In the genomic region with DNA sequence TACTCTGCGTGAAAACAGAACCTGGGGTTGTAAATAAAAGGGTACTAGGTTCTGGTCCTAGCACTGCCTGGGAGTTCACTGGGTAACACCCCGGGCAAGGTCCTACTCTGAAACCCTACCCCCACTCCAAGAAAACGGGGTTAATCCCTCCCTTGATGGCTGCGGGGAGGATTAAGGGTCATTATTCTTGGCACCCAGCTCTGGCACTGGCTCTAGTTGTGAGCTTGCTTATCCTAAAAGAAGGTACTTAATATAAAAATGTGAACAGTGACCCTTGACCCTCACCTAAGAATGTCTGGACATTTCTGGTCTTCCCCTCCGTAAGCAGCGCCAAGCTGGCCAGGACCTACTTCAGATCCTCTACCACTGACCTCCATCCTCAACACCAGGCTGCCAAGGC, we compare ENCODE assay signal across 21 mouse cellular contexts. TPM values are rescaled to one million over a fixed set of nuclear protein-coding genes. Genes with fewer than 3 reads are reported as not detected.
DNase-seq lines count a peak whose midpoint lies in the region; ATAC-seq lines count a peak whose summit lies in the region.
"Had no signal": no experiment of that assay in that cellular context is flagged by ENCODE, and none has a peak within 500 bp of the region (broad histone marks: within the 10 kb centered on the region; RNA-seq: fewer than 3 reads in every experiment).

No protein-coding gene starts in this region.

- H3K36me3 ChIP-seq in limb, embryonic 12.5 days = peaks cover 8% of the 10 kb centered on the region; the same call in 1 of the 2 replicates
- H3K36me3 ChIP-seq in limb, embryonic 10.5 days = peaks cover 4% of the 10 kb centered on the region; the same call in 1 of the 2 replicates
- H3K36me3 ChIP-seq: forebrain, embryonic 15.5 days; heart, embryonic 15.5 days; hindbrain, embryonic 15.5 days; liver, embryonic 15.5 days had no signal

- no peaks in the 10 kb centered on the region for H3K9me3 ChIP-seq in limb, embryonic 12.5 days
- no peaks in the 10 kb centered on the region for H3K9me3 ChIP-seq in limb, embryonic 10.5 days (replicated peaks)
- H3K9me3 ChIP-seq: forebrain, embryonic 15.5 days; heart, embryonic 15.5 days; hindbrain, embryonic 15.5 days; liver, embryonic 15.5 days had no signal

- no peak overlapping the region for H3K9ac ChIP-seq in limb, embryonic 12.5 days (replicated peaks)
- H3K9ac ChIP-seq: forebrain, embryonic 15.5 days; heart, embryonic 15.5 days; hindbrain, embryonic 15.5 days; liver, embryonic 15.5 days had no signal

- WGBS in limb, embryonic 12.5 days = 56% methylated on average over 6 of the region's 6 CpGs
- 54% methylated on average over 6 of the region's 6 CpGs for WGBS in limb, embryonic 10.5 days

- DNase-seq in limb, embryonic 10.5 days (ENCODE audit: low spot score) = no peak
- peak; percentile 77 for DNase-seq in retina, adult 2 months (ENCODE audit: low read depth, low spot score)
- DNase-seq in retina, embryonic 14.5 days (ENCODE audit: low spot score) = no peak
- DNase-seq in kidney, postnatal 36 days = peak; percentile 77 to 90
- no peak for DNase-seq in frontal cortex, adult 2 months (ENCODE audit: extremely low spot score in 1 of 2, low spot score in 1 of 2)
- DNase-seq in adrenal gland, postnatal 4 days (ENCODE audit: low spot score in 2 of 2) = no peak
- DNase-seq: adrenal gland, adult 2 months; cerebellum, postnatal 10 days; gastrocnemius, postnatal 36 days; heart, postnatal 4 days; layer of hippocampus, adult 9-11 months; left cerebral cortex, postnatal 4 days; thymus, adult 2 months had no signal

- H3K27me3 ChIP-seq in limb, embryonic 12.5 days = no peaks in the 10 kb centered on the region
- H3K27me3 ChIP-seq in limb, embryonic 10.5 days (ENCODE audit: low read depth, poor library complexity, severe bottlenecking) = no peaks in the 10 kb centered on the region
- H3K27me3 ChIP-seq: forebrain, embryonic 15.5 days; heart, embryonic 15.5 days; hindbrain, embryonic 15.5 days; liver, embryonic 15.5 days had no signal

- H3K4me1 ChIP-seq in limb, embryonic 12.5 days (replicated peaks) = peaks cover 15% of the 10 kb centered on the region
- peaks cover 18% of the 10 kb centered on the region for H3K4me1 ChIP-seq in limb, embryonic 10.5 days

- no peak for ATAC-seq in limb, embryonic 12.5 days (ENCODE audit: insufficient number of reproducible peaks, insufficient read depth, low FRiP score, low TSS enrichment, low read depth)
- ATAC-seq: forebrain, embryonic 15.5 days; intestine, postnatal 0 days; lung, postnatal 0 days had no signal

- no peak overlapping the region for H3K4me2 ChIP-seq in limb, embryonic 12.5 days
- H3K4me2 ChIP-seq: forebrain, embryonic 15.5 days; heart, embryonic 15.5 days; hindbrain, embryonic 15.5 days; liver, embryonic 15.5 days had no signal

- 0 out of 2 replicates have a peak overlapping the region, but pooled peaks have one; percentile 31 for H3K27ac ChIP-seq in limb, embryonic 12.5 days
- H3K27ac ChIP-seq in limb, embryonic 10.5 days = no peak overlapping the region
- H3K27ac ChIP-seq: forebrain, embryonic 15.5 days; heart, embryonic 15.5 days; hindbrain, embryonic 15.5 days; left cerebral cortex, adult 2 months; liver, embryonic 15.5 days had no signal

- no peak overlapping the region for H3K4me3 ChIP-seq in limb, embryonic 12.5 days (replicated peaks)
- no peak overlapping the region for H3K4me3 ChIP-seq in limb, embryonic 10.5 days
- H3K4me3 ChIP-seq: forebrain, embryonic 15.5 days; heart, embryonic 15.5 days; hindbrain, embryonic 15.5 days; left cerebral cortex, adult 2 months; liver, embryonic 15.5 days had no signal

RNA-seq across cellular contexts. Expression of a gene that starts 20.0 kb away (rescaled TPM):
- polyA plus RNA-seq in limb, embryonic 12.5 days (2016; fragmentation: Nextera tagmentation; extraction: Ambion mirVana) = 12.2 and 17.6 TPM in 2 replicates
- 14.3 and 15.5 TPM in 2 replicates for polyA plus RNA-seq in limb, embryonic 10.5 days (2016; fragmentation: Nextera tagmentation; extraction: Ambion mirVana)
- polyA plus RNA-seq in frontal cortex, adult 2 months (2012; rRNA removed) = 43.0 and 46.2 TPM in 2 replicates
- total RNA-seq in adrenal gland, postnatal 4 days (2021) = 10 to 100 TPM; 36.3 to 39.9 TPM

RNA-seq across cellular contexts. Expression of a gene that starts 36.2 kb away (rescaled TPM):
- polyA plus RNA-seq in limb, embryonic 12.5 days (2016; fragmentation: Nextera tagmentation; extraction: Ambion mirVana) = 7.3 and 7.8 TPM in 2 replicates
- polyA plus RNA-seq in limb, embryonic 10.5 days (2016; fragmentation: Nextera tagmentation; extraction: Ambion mirVana) = 8.7 and 9.0 TPM in 2 replicates
- polyA plus RNA-seq in frontal cortex, adult 2 months (2012; rRNA removed) = 43.5 and 43.9 TPM in 2 replicates
- 10 to 100 TPM; 52.9 to 54.4 TPM for total RNA-seq in adrenal gland, postnatal 4 days (2021)

RNA-seq across cellular contexts. Expression of a gene that starts 55.7 kb away (rescaled TPM):
- 81.4 and 85.3 TPM in 2 replicates for polyA plus RNA-seq in limb, embryonic 12.5 days (2016; fragmentation: Nextera tagmentation; extraction: Ambion mirVana)
- polyA plus RNA-seq in limb, embryonic 10.5 days (2016; fragmentation: Nextera tagmentation; extraction: Ambion mirVana) = 93.7 and 98.5 TPM in 2 replicates
- polyA plus RNA-seq in frontal cortex, adult 2 months (2012; rRNA removed) = 152 and 156 TPM in 2 replicates
- total RNA-seq in adrenal gland, postnatal 4 days (2021) = 10 to 100 TPM; 65.5 to 78.0 TPM

Comparison
In these comparisons a context has a peak if more than half of its experiments do, and no peak if none do; other contexts are left out.
1. DNase-seq: peak in retina, adult 2 months (single experiment) and kidney, postnatal 36 days (2 of 2); none in limb, embryonic 10.5 days (single experiment), retina, embryonic 14.5 days (single experiment), frontal cortex, adult 2 months (0 of 2) and adrenal gland, postnatal 4 days (0 of 2).